Mouse (Mus musculus): Measurements from ENCODE around the gene Jtb. TPM values are rescaled to one million over a fixed set of nuclear protein-coding genes. Genes with fewer than 3 reads are reported as not detected.

Gene Jtb
- polyA plus RNA-seq, 1 experiment from 2014 or later = 97.0 TPM

- ATAC-seq = no peak
- Histone ChIP-seq H3K9me3 (ENCODE audit: control insufficient read depth, low read length) (no peaks in the 10 kb centered on the region), H3K9ac (ENCODE audit: low read depth, low read length) (no peak overlapping the region), H3K4me1 (ENCODE audit: control insufficient read depth, insufficient read depth, low read depth, low read length) (no peaks in the 10 kb centered on the region), H3K4me3 (ENCODE audit: low read length) (no peak overlapping the region), H3K36me3 (ENCODE audit: control insufficient read depth, insufficient read depth, low read length) (peaks cover 23% of the 10 kb centered on the region), H3K27me3 (replicated peaks; ENCODE audit: control insufficient read depth, insufficient read depth, low read length) (no peaks in the 10 kb centered on the region), H3K27ac (ENCODE audit: low read depth, low read length) (no peak overlapping the region), H3K4me2 (ENCODE audit: low read length) (no peak overlapping the region)
- WGBS = 91% methylated on average over 9 of the region's 9 CpGs
Observed at GRCm38 (mm10) chr3:90277793-90278192, 46.4 kb downstream of the Jtb start.

- no peaks in the 10 kb centered on the region for H3K4me1 ChIP-seq (ENCODE audit: control insufficient read depth, insufficient read depth, low read depth, low read length)
- no peak overlapping the region for H3K4me3 ChIP-seq (ENCODE audit: low read length)
- no peak overlapping the region for H3K9ac ChIP-seq (ENCODE audit: low read depth, low read length)
- ATAC-seq = no peak
- no peaks in the 10 kb centered on the region for H3K27me3 ChIP-seq (replicated peaks; ENCODE audit: control insufficient read depth, insufficient read depth, low read length)
- no peaks in the 10 kb centered on the region for H3K9me3 ChIP-seq (ENCODE audit: control insufficient read depth, low read length)
- H3K27ac ChIP-seq (ENCODE audit: low read depth, low read length) = no peak overlapping the region
- 95% methylated on average over 10 of the region's 10 CpGs for WGBS
- no peak overlapping the region for H3K4me2 ChIP-seq (ENCODE audit: low read length)
- H3K36me3 ChIP-seq (ENCODE audit: control insufficient read depth, insufficient read depth, low read length) = peaks cover 22% of the 10 kb centered on the region
Observed at GRCm38 (mm10) chr3:90278211-90278610, 46.8 kb downstream of the Jtb start.

GRCm38 (mm10) chr3:90279216-90279615 lies 47.8 kb downstream of the Jtb start:
- Histone ChIP-seq H3K4me3 (ENCODE audit: low read length) (no peak overlapping the region), H3K27me3 (replicated peaks; ENCODE audit: control insufficient read depth, insufficient read depth, low read length) (no peaks in the 10 kb centered on the region), H3K9me3 (ENCODE audit: control insufficient read depth, low read length) (no peaks in the 10 kb centered on the region), H3K36me3 (ENCODE audit: control insufficient read depth, insufficient read depth, low read length) (peaks cover 22% of the 10 kb centered on the region), H3K9ac (ENCODE audit: low read depth, low read length) (no peak overlapping the region), H3K4me1 (ENCODE audit: control insufficient read depth, insufficient read depth, low read depth, low read length) (no peaks in the 10 kb centered on the region), H3K4me2 (ENCODE audit: low read length) (no peak overlapping the region), H3K27ac (ENCODE audit: low read depth, low read length) (no peak overlapping the region)
- no peak for ATAC-seq
- WGBS = 92% methylated on average over 9 of the region's 9 CpGs

GRCm38 (mm10) chr3:90279743-90280142 lies 48.3 kb downstream of the Jtb start:
- Histone ChIP-seq H3K4me2 (ENCODE audit: low read length) (no peak overlapping the region), H3K9me3 (ENCODE audit: control insufficient read depth, low read length) (no peaks in the 10 kb centered on the region), H3K4me1 (ENCODE audit: control insufficient read depth, insufficient read depth, low read depth, low read length) (no peaks in the 10 kb centered on the region), H3K4me3 (ENCODE audit: low read length) (no peak overlapping the region), H3K27me3 (replicated peaks; ENCODE audit: control insufficient read depth, insufficient read depth, low read length) (no peaks in the 10 kb centered on the region), H3K36me3 (ENCODE audit: control insufficient read depth, insufficient read depth, low read length) (peaks cover 22% of the 10 kb centered on the region), H3K9ac (ENCODE audit: low read depth, low read length) (no peak overlapping the region), H3K27ac (ENCODE audit: low read depth, low read length) (no peak overlapping the region)
- WGBS = 99% methylated on average over 7 of the region's 7 CpGs
- ATAC-seq = no peak

GRCm38 (mm10) chr3:90280708-90281107 lies 49.3 kb downstream of the Jtb start:
- Histone ChIP-seq H3K36me3 (ENCODE audit: control insufficient read depth, insufficient read depth, low read length) (peaks cover 22% of the 10 kb centered on the region), H3K27ac (ENCODE audit: low read depth, low read length) (no peak overlapping the region), H3K27me3 (replicated peaks; ENCODE audit: control insufficient read depth, insufficient read depth, low read length) (no peaks in the 10 kb centered on the region), H3K4me2 (ENCODE audit: low read length) (no peak overlapping the region), H3K4me1 (ENCODE audit: control insufficient read depth, insufficient read depth, low read depth, low read length) (no peaks in the 10 kb centered on the region), H3K9ac (ENCODE audit: low read depth, low read length) (no peak overlapping the region), H3K9me3 (ENCODE audit: control insufficient read depth, low read length) (no peaks in the 10 kb centered on the region), H3K4me3 (ENCODE audit: low read length) (no peak overlapping the region)
- 85% methylated on average over 9 of the region's 9 CpGs for WGBS
- no peak for ATAC-seq

- no peak for ATAC-seq
- no peaks in the 10 kb centered on the region for H3K9me3 ChIP-seq (ENCODE audit: control insufficient read depth, low read length)
- 96% methylated on average over 2 of the region's 2 CpGs for WGBS
- no peak overlapping the region for H3K4me3 ChIP-seq (ENCODE audit: low read length)
- H3K4me2 ChIP-seq (ENCODE audit: low read length) = no peak overlapping the region
- no peaks in the 10 kb centered on the region for H3K4me1 ChIP-seq (ENCODE audit: control insufficient read depth, insufficient read depth, low read depth, low read length)
- no peaks in the 10 kb centered on the region for H3K27me3 ChIP-seq (replicated peaks; ENCODE audit: control insufficient read depth, insufficient read depth, low read length)
- no peak overlapping the region for H3K9ac ChIP-seq (ENCODE audit: low read depth, low read length)
- H3K27ac ChIP-seq (ENCODE audit: low read depth, low read length) = no peak overlapping the region
- H3K36me3 ChIP-seq (ENCODE audit: control insufficient read depth, insufficient read depth, low read length) = peaks cover 9% of the 10 kb centered on the region
Observed at GRCm38 (mm10) chr3:90284150-90284549, 52.8 kb downstream of the Jtb start.

Small RNA genes within 50 kb of the gene (microRNA-seq; reads per million reads assigned to microRNA genes)
- not detected for gene Mir7012

Other genes with a start within 250 kb of the Jtb start
- gene Hax1, start 232.8 kb upstream of the Jtb start, polyA plus RNA-seq (2015; fragmentation: Nextera tagmentation; extraction: Ambion mirVana) = 114 TPM in 2 replicates
- 207 TPM in 2 replicates for gene 4933434E20Rik, start 180.0 kb upstream of the Jtb start, polyA plus RNA-seq (2015; fragmentation: Nextera tagmentation; extraction: Ambion mirVana)
- 105 and 122 TPM in 2 replicates for gene Ubap2l, start 179.0 kb upstream of the Jtb start, polyA plus RNA-seq (2015; fragmentation: Nextera tagmentation; extraction: Ambion mirVana)
- 343 and 357 TPM in 2 replicates for gene Tpm3, start 158.9 kb upstream of the Jtb start, polyA plus RNA-seq (2015; fragmentation: Nextera tagmentation; extraction: Ambion mirVana)
- gene Nup210l, start 127.5 kb upstream of the Jtb start, polyA plus RNA-seq (2015; fragmentation: Nextera tagmentation; extraction: Ambion mirVana) = 0.26 and 0.30 TPM in 2 replicates
- 626 and 662 TPM in 2 replicates for gene Rps27, start 17.9 kb upstream of the Jtb start, polyA plus RNA-seq (2015; fragmentation: Nextera tagmentation; extraction: Ambion mirVana)
- 21.7 and 24.1 TPM in 2 replicates for gene Rab13, start 17.9 kb upstream of the Jtb start, polyA plus RNA-seq (2015; fragmentation: Nextera tagmentation; extraction: Ambion mirVana)
- 2.0 and 2.2 TPM in 2 replicates for gene Creb3l4, start 11.9 kb downstream of the Jtb start, polyA plus RNA-seq (2015; fragmentation: Nextera tagmentation; extraction: Ambion mirVana)
- 40.3 and 54.2 TPM in 2 replicates for gene Slc39a1, start 16.6 kb downstream of the Jtb start, polyA plus RNA-seq (2015; fragmentation: Nextera tagmentation; extraction: Ambion mirVana)
- gene Crtc2, start 22.6 kb downstream of the Jtb start, polyA plus RNA-seq (2015; fragmentation: Nextera tagmentation; extraction: Ambion mirVana) = 19.6 and 25.3 TPM in 2 replicates
- gene Dennd4b, start 33.6 kb downstream of the Jtb start, polyA plus RNA-seq (2015; fragmentation: Nextera tagmentation; extraction: Ambion mirVana) = 8.1 and 10.2 TPM in 2 replicates
- gene Gatad2b, start 61.6 kb downstream of the Jtb start, polyA plus RNA-seq (2015; fragmentation: Nextera tagmentation; extraction: Ambion mirVana) = 9.3 and 12.1 TPM in 2 replicates
- 30.1 and 30.8 TPM in 2 replicates for gene Slc27a3, start 158.3 kb downstream of the Jtb start, polyA plus RNA-seq (2015; fragmentation: Nextera tagmentation; extraction: Ambion mirVana)
- gene Ints3, start 202.0 kb downstream of the Jtb start, polyA plus RNA-seq (2015; fragmentation: Nextera tagmentation; extraction: Ambion mirVana) = 27.8 and 30.3 TPM in 2 replicates
- gene Npr1, start 234.3 kb downstream of the Jtb start, polyA plus RNA-seq (2015; fragmentation: Nextera tagmentation; extraction: Ambion mirVana) = 3.1 and 3.2 TPM in 2 replicates
- gene Ilf2, start 244.5 kb downstream of the Jtb start, polyA plus RNA-seq (2015; fragmentation: Nextera tagmentation; extraction: Ambion mirVana) = 224 and 229 TPM in 2 replicates

Measured in hindbrain, embryonic 16.5 days (tissue).